Mouse (Mus musculus) heart, postnatal 4 days (tissue): ENCODE data around the gene Plcb3. TPM values are rescaled to one million over a fixed set of nuclear protein-coding genes. Genes with fewer than 3 reads are reported as not detected.
"Not testable (repeated sequence)": the region's sequence is repeated elsewhere in the genome, so short reads cannot be mapped to it uniquely, and the experiment has no call there.

ENCODE experiments used
- DNase-seq: peaks from one replicate; pipeline ENCODE4 v3.0.0; 2021
- total RNA-seq, 2 experiments: library from RNA; stranded (reverse); gene quantifications; 2 replicates each; pipeline ENCODE4 v1.2.3; 2021

Gene Plcb3
- 10 to 100 TPM; 17.4 to 19.9 TPM for total RNA-seq

GRCm38 (mm10) chr19:6975537-6976521, at the start of gene Plcb3:
Plcb3 (minus strand) TSS chr19:6976470.
- peak; percentile 72 for DNase-seq

DNA sequence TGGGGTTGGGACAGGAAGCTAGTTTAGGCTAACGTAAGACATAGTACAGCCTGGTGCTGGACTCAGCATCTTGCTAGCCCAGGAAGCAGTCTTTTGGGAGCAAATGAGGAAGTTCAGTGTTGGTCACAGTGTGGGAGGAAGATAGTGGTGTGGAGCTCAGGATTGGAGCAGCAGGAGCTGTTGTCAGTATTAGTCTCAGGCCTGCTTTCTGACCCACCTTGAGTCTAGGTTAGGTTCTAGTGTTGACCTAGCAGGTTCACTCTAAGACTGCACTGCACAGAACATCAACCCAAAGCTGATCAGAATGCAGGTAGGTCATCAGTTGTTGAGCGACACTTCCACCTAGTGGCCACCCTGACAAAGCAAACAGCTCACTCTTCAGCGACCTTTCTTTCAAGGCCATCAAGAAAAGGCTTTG, 44.0 kb upstream of the Plcb3 start:
- DNase-seq, result peak; percentile 69

DNA sequence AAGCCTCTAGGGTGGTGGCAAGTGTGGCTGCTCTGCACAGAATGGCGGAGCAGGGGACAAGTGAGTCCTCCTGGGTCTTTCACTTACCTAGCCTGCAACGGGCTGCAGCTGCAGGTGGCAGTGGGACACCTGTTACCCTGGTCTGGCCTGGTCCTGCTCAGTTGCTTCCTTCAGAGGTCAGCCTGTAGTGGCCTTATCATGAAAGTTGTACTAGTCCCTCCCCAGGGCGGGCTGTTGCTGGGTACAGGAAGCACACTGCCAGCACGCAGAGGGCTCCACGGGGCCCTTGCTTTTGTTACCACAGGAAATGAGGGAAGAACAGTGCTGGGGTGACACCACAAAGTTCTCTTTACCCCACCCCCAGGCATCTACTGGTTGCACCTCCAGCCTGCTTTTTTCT, 42.9 kb upstream of the Plcb3 start, which contains the start of gene Fermt3:
Gene Fermt3 (minus strand): TSS at position 279 of the 400 bp plus-strand sequence.
- peak; percentile 39 for DNase-seq

- DNase-seq, result no peak
Measured at GRCm38 (mm10) chr19:7018546-7018945, 42.3 kb upstream of the Plcb3 start.

GRCm38 (mm10) chr19:7017541-7018457, 41.5 kb upstream of the Plcb3 start:
- no peak for DNase-seq

DNA sequence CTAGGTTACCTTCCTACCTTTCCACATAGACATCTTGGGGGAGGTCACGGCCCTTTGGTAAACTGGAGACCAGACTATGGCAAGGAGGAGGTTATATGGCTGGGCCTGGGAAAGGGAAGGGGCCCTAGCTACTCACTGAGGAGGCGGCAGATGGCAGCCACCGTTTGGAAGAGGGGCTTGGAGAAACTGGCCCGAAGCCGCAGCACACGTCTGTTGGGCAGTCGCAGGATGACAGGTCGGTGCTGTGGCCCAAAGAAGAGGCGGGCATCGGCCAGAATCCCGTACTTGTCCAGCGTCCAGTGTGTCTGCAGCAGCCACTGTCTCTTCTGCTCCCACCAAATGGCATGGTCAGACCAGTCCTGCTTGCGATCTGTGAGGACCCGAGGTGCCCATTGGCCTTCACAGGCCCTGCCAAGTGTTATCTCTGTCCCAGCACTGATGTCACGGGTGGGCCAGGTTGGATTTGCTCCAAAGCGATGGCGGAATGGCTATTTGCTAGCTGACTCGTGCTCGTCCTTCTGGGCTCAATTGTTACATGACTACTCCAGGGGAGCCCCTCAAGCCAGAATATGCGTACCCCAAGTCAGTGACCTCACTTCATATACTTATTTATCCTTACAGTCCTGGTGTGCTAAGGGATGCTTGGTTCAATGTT, 38.3 kb upstream of the Plcb3 start:
- DNase-seq, result no peak

- DNase-seq, result no peak
Measured at GRCm38 (mm10) chr19:7013984-7014383, 37.7 kb upstream of the Plcb3 start.

- no peak for DNase-seq
Measured at GRCm38 (mm10) chr19:7012426-7012825, 36.2 kb upstream of the Plcb3 start.

DNA sequence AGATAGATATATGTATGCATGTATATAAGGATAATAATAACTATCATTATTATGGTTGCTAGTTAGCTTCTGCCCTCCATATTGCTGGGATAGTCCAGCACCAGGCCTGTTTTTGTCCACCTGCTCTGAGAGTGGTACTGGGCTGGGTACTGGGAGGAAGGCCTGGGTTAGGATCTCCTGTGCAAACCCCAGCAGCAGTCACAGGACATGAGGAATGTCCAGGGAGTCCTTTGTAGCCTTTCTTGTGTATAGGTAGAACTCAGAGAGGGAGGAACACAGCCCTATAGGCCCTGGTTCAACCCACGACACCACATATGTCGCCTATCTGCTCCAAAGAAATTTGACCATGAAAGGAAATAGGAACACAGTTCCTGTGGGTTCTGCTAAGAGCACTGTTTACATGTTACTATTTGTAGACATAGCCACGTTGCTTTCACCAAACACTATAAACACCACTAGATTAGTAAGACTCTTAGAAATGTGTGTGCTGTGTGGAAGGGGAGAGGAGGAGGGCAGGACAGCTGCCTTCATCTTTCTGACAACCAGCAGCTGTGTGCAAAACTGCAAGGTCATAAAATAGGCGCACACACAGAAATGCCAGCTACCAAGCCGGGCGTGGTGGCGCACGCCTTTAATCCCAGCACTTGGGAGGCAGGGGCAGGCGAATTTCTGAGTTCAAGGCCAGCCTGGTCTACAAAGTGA, 30.8 kb upstream of the Plcb3 start:
- no peak for DNase-seq

GRCm38 (mm10) chr19:6999360-7000063, 23.2 kb upstream of the Plcb3 start:
- DNase-seq, result no peak

- no peak for DNase-seq
Measured at GRCm38 (mm10) chr19:6997721-6998290, 21.5 kb upstream of the Plcb3 start.

GRCm38 (mm10) chr19:6996006-6996405, 19.7 kb upstream of the Plcb3 start, which contains the start of the genes Nudt22 and Trpt1:
Nudt22 (minus strand) TSS chr19:6996117.
Trpt1 (plus strand) TSS chr19:6996131.
- DNase-seq, result peak; percentile 90

- no peak for DNase-seq
Measured at GRCm38 (mm10) chr19:6995255-6995991, 19.2 kb upstream of the Plcb3 start.

DNA sequence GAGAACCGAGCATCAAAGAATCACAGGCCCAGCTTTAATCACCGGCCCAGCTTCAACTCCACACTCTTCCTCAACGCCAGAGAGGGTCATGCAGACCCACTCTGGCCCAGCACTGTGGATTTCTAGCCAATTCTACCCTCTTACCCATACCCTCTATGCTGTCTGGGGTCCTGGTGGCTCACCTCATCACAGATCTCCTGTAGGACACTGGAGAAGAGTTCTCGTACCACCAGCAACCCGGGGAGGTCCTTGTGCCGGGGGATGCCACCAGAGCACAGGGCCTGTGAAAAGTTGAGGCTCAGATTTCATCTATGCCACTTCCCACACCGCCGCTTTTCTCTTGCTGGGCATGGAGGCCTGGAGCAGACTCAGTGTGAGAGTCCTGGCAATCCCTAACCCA, 18.2 kb upstream of the Plcb3 start:
- no peak for DNase-seq

DNA sequence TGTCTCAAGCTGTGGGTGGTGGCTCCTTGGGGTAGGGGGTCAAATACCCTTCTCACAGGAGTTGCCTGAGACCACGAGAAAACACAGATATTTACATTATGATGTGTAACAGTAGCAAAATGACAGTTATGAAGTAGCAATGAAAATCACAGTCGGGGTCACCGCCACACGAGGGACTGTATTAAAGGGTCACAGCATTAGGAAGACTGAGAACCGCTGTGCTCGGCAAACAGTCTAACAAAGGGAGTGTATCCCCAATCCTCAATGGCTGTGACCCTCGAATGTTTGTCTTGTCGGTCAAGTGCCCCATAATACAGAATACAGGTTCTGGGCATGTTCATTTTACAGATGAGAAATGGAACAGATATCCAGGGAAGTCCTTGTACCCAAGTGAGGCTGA, 17.7 kb upstream of the Plcb3 start:
- no peak for DNase-seq

DNA sequence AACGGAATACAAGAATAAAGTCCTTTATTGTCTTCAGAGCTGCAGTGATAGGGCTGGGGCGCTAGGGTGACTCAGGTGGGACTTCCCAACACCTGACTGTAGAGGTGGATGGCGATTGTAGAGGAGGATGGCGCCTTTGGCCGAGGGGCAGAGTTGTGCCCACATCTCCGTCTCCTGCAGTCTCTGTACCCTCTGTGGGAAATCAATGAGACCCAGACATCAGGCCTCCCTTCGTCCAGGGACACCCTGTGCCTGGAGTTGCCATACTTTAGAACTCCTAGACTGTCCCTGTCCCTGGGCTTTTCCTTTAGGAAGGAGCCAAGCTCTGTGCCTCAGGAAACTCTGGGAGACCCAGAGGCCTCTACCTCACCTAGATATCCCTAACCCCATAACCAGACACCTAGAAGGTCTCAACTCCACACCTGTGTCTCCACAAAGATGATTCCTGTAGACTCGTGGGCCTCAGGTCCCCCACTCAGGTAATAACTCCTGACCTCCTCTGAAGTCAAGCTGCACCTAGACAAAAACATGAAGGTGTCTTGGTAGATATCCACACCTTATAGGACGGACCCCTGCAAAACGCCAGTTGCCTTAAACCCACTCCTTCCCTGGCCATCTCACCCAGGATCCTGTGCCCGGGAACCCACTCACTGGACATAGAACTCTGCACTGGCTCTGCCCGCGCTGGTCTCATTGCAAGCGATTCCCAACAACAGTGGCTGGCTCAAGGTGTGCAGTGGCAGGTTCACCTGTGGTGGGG, 16.9 kb upstream of the Plcb3 start:
- no peak for DNase-seq

- DNase-seq, result peak; percentile 97
Measured at GRCm38 (mm10) chr19:6992011-6992858, 16.0 kb upstream of the Plcb3 start, which contains the start of gene Dnajc4. Dnajc4 (minus strand) TSS chr19:6992572.

DNA sequence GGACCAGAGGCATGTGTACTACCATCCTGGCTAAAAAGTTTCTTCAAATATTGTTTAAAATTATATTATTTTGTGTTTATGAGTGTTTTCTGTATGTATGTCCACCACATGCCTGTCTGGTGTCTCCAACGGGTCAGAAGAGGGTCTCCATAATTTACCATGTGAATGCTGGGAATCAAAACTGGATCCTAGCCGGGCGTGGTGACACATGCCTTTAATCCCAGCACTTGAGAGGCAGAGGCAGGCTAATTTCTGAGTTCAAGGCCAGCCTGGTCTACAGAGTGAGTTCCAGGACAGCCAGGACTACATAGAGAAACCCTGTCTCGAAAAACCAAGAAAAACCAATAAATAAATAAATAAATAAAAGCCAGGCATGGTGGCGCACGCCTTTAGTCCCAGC, 14.9 kb upstream of the Plcb3 start:
- DNase-seq, result not testable (repeated sequence)
